ENCODE assay signal across 8 mouse cellular contexts in genomic region chr1:134053207-134053606, GRCm38 (mm10). TPM values are rescaled to one million over a fixed set of nuclear protein-coding genes. Genes with fewer than 3 reads are reported as not detected.
DNase-seq lines count a peak whose midpoint lies in the region; ATAC-seq and TF ChIP-seq lines count a peak whose summit lies in the region.

No protein-coding gene starts in this region.

- peaks cover 6% of the 10 kb centered on the region for H3K4me1 ChIP-seq in intestine, embryonic 14.5 days (replicated peaks; ENCODE audit: control insufficient read depth, insufficient read depth, low read length)
- H3K4me1 ChIP-seq in intestine, embryonic 16.5 days (ENCODE audit: control insufficient read depth, insufficient read depth, low read length): peaks cover 18% of the 10 kb centered on the region
- peaks cover 22% of the 10 kb centered on the region for H3K4me1 ChIP-seq in intestine, embryonic 15.5 days (replicated peaks)
- H3K4me1 ChIP-seq in midbrain, postnatal 0 days (ENCODE audit: insufficient read depth, low read length): no peaks in the 10 kb centered on the region; the same call in 1 of the 2 replicates

- H3K27me3 ChIP-seq in intestine, embryonic 14.5 days (replicated peaks; ENCODE audit: control insufficient read depth, insufficient read depth, low read length): no peaks in the 10 kb centered on the region
- no peaks in the 10 kb centered on the region for H3K27me3 ChIP-seq in intestine, embryonic 16.5 days (replicated peaks; ENCODE audit: control insufficient read depth, insufficient read depth, low read length)
- H3K27me3 ChIP-seq in intestine, embryonic 15.5 days (replicated peaks): no peaks in the 10 kb centered on the region
- no peaks in the 10 kb centered on the region for H3K27me3 ChIP-seq in midbrain, postnatal 0 days (ENCODE audit: insufficient read depth, low read length)

- H3K4me3 ChIP-seq in intestine, embryonic 14.5 days (ENCODE audit: low read depth, low read length): no peak overlapping the region
- no peak overlapping the region for H3K4me3 ChIP-seq in intestine, embryonic 16.5 days (ENCODE audit: low read length)
- no peak overlapping the region for H3K4me3 ChIP-seq in gastrocnemius, adult 2 months
- no peak overlapping the region for H3K4me3 ChIP-seq in intestine, embryonic 15.5 days (replicated peaks)
- H3K4me3 ChIP-seq in midbrain, postnatal 0 days (ENCODE audit: low read depth, low read length): no peak overlapping the region

- ATAC-seq in intestine, embryonic 14.5 days (replicated peaks; ENCODE audit: low FRiP score, low TSS enrichment, low read depth): no peak
- ATAC-seq in intestine, embryonic 16.5 days: no peak
- ATAC-seq in intestine, embryonic 15.5 days: peak; percentile 39; the same call in 1 of the 2 replicates
- no peak for ATAC-seq in midbrain, postnatal 0 days (ENCODE audit: low FRiP score)

- H3K27ac ChIP-seq in intestine, embryonic 14.5 days (ENCODE audit: low read depth): no peak overlapping the region
- H3K27ac ChIP-seq in intestine, embryonic 16.5 days (ENCODE audit: low read length): no peak overlapping the region
- 0 out of 2 replicates have a peak overlapping the region, but pooled peaks have one; percentile 6 for H3K27ac ChIP-seq in gastrocnemius, adult 2 months
- no peak overlapping the region for H3K27ac ChIP-seq in intestine, embryonic 15.5 days
- H3K27ac ChIP-seq in midbrain, postnatal 0 days (ENCODE audit: low read depth, low read length): no peak overlapping the region

- intact Hi-C loops in gastrocnemius, adult 2 months (cut with DNase I): loop anchor here (1.0 kb wide), 1 partner anchor 54 kb away; no protein-coding TSS in a partner anchor
- intact Hi-C loops in left cerebral cortex, postnatal 4 days (cut with DNase I): loop anchor here (1.0 kb wide), 1 partner anchor 53 kb away; no protein-coding TSS in a partner anchor

- WGBS in intestine, embryonic 14.5 days: 10% methylated on average over 6 of the region's 6 CpGs
- 5% methylated on average over 6 of the region's 6 CpGs for WGBS in intestine, embryonic 16.5 days
- WGBS in intestine, embryonic 15.5 days: 6% methylated on average over 6 of the region's 6 CpGs
- WGBS in midbrain, postnatal 0 days: 5% methylated on average over 6 of the region's 6 CpGs

- no peaks in the 10 kb centered on the region for H3K36me3 ChIP-seq in intestine, embryonic 14.5 days (ENCODE audit: control insufficient read depth, insufficient read depth, low read length)
- no peaks in the 10 kb centered on the region for H3K36me3 ChIP-seq in intestine, embryonic 16.5 days (ENCODE audit: control insufficient read depth, insufficient read depth, low read length)
- H3K36me3 ChIP-seq in intestine, embryonic 15.5 days: no peaks in the 10 kb centered on the region
- no peaks in the 10 kb centered on the region for H3K36me3 ChIP-seq in midbrain, postnatal 0 days (ENCODE audit: insufficient read depth, low read length)

- TF ChIP-seq CTCF in gastrocnemius, adult 2 months (IDR thresholded peaks at IDR 0.05): peak; percentile 96
- peak; percentile 88 for TF ChIP-seq CTCF in midbrain, postnatal 0 days (IDR thresholded peaks at IDR 0.05)

- no peak overlapping the region for H3K9ac ChIP-seq in intestine, embryonic 14.5 days (ENCODE audit: low read length)
- no peak overlapping the region for H3K9ac ChIP-seq in intestine, embryonic 16.5 days (ENCODE audit: low read depth, low read length)
- no peak overlapping the region for H3K9ac ChIP-seq in intestine, embryonic 15.5 days
- no peak overlapping the region for H3K9ac ChIP-seq in midbrain, postnatal 0 days (replicated peaks; ENCODE audit: low read length, poor library complexity, severe bottlenecking)

- peak; percentile 84 for DNase-seq in intestine, embryonic 14.5 days (ENCODE audit: low spot score)
- peak; percentile 74 to 91 for DNase-seq in cerebellum, postnatal 4 days (ENCODE audit: low spot score in 2 of 2)
- DNase-seq in gastrocnemius, adult 2 months: peak; percentile 88
- peak; percentile 90 for DNase-seq in left cerebral cortex, postnatal 4 days
- DNase-seq in midbrain, postnatal 0 days (ENCODE audit: low spot score): peak; percentile 88
- DNase-seq in spleen, postnatal 36 days (ENCODE audit: low spot score in 2 of 2): peak; percentile 74 to 84

- no peaks in the 10 kb centered on the region for H3K9me3 ChIP-seq in intestine, embryonic 14.5 days (ENCODE audit: control insufficient read depth, low read length)
- no peaks in the 10 kb centered on the region for H3K9me3 ChIP-seq in intestine, embryonic 16.5 days (ENCODE audit: control insufficient read depth, low read length)
- H3K9me3 ChIP-seq in intestine, embryonic 15.5 days: no peaks in the 10 kb centered on the region
- H3K9me3 ChIP-seq in midbrain, postnatal 0 days (ENCODE audit: low read length): no peaks in the 10 kb centered on the region

- H3K4me2 ChIP-seq in intestine, embryonic 14.5 days (ENCODE audit: low read length): no peak overlapping the region
- H3K4me2 ChIP-seq in intestine, embryonic 16.5 days (ENCODE audit: low read depth, low read length): no peak overlapping the region
- no peak overlapping the region for H3K4me2 ChIP-seq in intestine, embryonic 15.5 days (replicated peaks)
- H3K4me2 ChIP-seq in midbrain, postnatal 0 days (ENCODE audit: low read depth, low read length, poor library complexity, severe bottlenecking): no peak overlapping the region

RNA-seq across cellular contexts. Expression of gene Fmod, which starts 16.2 kb away (rescaled TPM):
- polyA plus RNA-seq in intestine, embryonic 14.5 days (2014; fragmentation: Nextera tagmentation; extraction: Ambion mirVana): 8.2 and 10.4 TPM in 2 replicates
- 8.7 and 8.8 TPM in 2 replicates for polyA plus RNA-seq in intestine, embryonic 16.5 days (2015; fragmentation: Nextera tagmentation; extraction: Ambion mirVana)
- 100 to 1,000 TPM in 1 of 2 experiments, 10 to 100 TPM in 1; 53.6 to 322 TPM for total RNA-seq in gastrocnemius, adult 2 months (2021)
- 8.5 and 9.2 TPM in 2 replicates for polyA plus RNA-seq in intestine, embryonic 15.5 days (2015; fragmentation: Nextera tagmentation; extraction: Ambion mirVana)
- total RNA-seq in left cerebral cortex, postnatal 4 days (2021): 10 to 100 TPM; 19.0 to 20.0 TPM
- total RNA-seq in midbrain, postnatal 0 days (2014; rRNA removed): 17.0 and 17.1 TPM in 2 replicates
- 24.8 and 26.3 TPM in 2 replicates for polyA plus RNA-seq in midbrain, postnatal 0 days (2015; fragmentation: Nextera tagmentation; extraction: Ambion mirVana)

RNA-seq across cellular contexts. Expression of gene Btg2, which starts 25.7 kb away (rescaled TPM):
- 32.6 and 34.6 TPM in 2 replicates for polyA plus RNA-seq in intestine, embryonic 14.5 days (2014; fragmentation: Nextera tagmentation; extraction: Ambion mirVana)
- polyA plus RNA-seq in intestine, embryonic 16.5 days (2015; fragmentation: Nextera tagmentation; extraction: Ambion mirVana): 42.9 and 43.2 TPM in 2 replicates
- 10 to 100 TPM; 14.1 to 46.8 TPM for total RNA-seq in gastrocnemius, adult 2 months (2021)
- 41.0 and 41.3 TPM in 2 replicates for polyA plus RNA-seq in intestine, embryonic 15.5 days (2015; fragmentation: Nextera tagmentation; extraction: Ambion mirVana)
- 1 to 10 TPM; 7.9 to 8.1 TPM for total RNA-seq in left cerebral cortex, postnatal 4 days (2021)
- 12.0 and 19.8 TPM in 2 replicates for total RNA-seq in midbrain, postnatal 0 days (2014; rRNA removed)
- polyA plus RNA-seq in midbrain, postnatal 0 days (2015; fragmentation: Nextera tagmentation; extraction: Ambion mirVana): 8.9 and 9.9 TPM in 2 replicates

RNA-seq across cellular contexts. Expression of gene Chit1, which starts 57.8 kb away (rescaled TPM):
- not detected in 2 replicates for polyA plus RNA-seq in intestine, embryonic 14.5 days (2014; fragmentation: Nextera tagmentation; extraction: Ambion mirVana)
- not detected in 2 replicates for polyA plus RNA-seq in intestine, embryonic 16.5 days (2015; fragmentation: Nextera tagmentation; extraction: Ambion mirVana)
- total RNA-seq in gastrocnemius, adult 2 months (2021): not detected
- polyA plus RNA-seq in intestine, embryonic 15.5 days (2015; fragmentation: Nextera tagmentation; extraction: Ambion mirVana): not detected in 2 replicates
- under 1 TPM; 0.48 to 0.54 TPM for total RNA-seq in left cerebral cortex, postnatal 4 days (2021)
- 0.24 and 0.99 TPM in 2 replicates for total RNA-seq in midbrain, postnatal 0 days (2014; rRNA removed)
- polyA plus RNA-seq in midbrain, postnatal 0 days (2015; fragmentation: Nextera tagmentation; extraction: Ambion mirVana): 0.21 and 0.48 TPM in 2 replicates
